Mouse (Mus musculus) bone marrow, adult 2 months (tissue): Measurements from ENCODE around the gene Dgkb.

Experiments used
- CTCF ChIP-seq: fragments of 200-500 bp; IDR thresholded peaks from 2 replicates; pipeline ENCODE4 v1.5.1; 2011; ENCODE audit warnings: low read length, control low read depth; ENCODE audit not compliant: control insufficient read depth, insufficient read depth
- POLR2A ChIP-seq: fragments of 200-500 bp; IDR thresholded peaks from 2 replicates; pipeline ENCODE4 v1.6.1; 2011; ENCODE audit warnings: low read depth, mild to moderate bottlenecking, control low read depth, low read length, borderline replicate concordance; ENCODE audit not compliant: control insufficient read depth

DNA sequence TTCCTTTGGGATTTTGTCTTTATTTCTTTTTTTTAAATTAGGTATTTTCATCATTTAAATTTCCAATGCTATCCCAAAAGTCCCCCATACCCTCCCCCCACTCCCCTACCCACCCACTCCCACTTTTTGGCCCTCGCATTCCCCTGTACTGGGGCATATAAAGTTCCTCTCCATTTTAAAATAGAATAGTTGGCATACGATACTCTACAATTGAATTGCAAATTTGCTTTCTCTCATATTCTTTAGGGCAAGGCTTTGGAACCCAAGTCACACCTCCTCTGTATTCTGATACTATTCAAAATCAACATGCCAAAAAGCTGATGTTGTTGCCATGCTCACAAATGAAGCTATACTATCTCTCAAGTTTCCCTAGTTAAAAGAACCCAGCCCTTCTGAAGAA lies 679.7 kb downstream of the Dgkb start:
- TF ChIP-seq CTCF (no peak), POLR2A (no peak)
